Mouse (Mus musculus) CH12.LX (cell line): ENCODE data around the gene Adamtsl1. TPM values are rescaled to one million over a fixed set of nuclear protein-coding genes. Genes with fewer than 3 reads are reported as not detected.

Experiments
- DNase-seq: peaks from one replicate; pipeline ENCODE4 v3.0.0-alpha.2; 2013; ENCODE audit errors: extremely low read depth
- H3K27ac ChIP-seq: 2 replicates; pipeline ENCODE4 v1.5.1; 2012; ENCODE audit warnings: low read depth, mild to moderate bottlenecking, control low read depth, moderate library complexity; ENCODE audit not compliant: insufficient read depth
- H3K27me3 ChIP-seq: replicated peaks from 2 replicates; pipeline ENCODE3; 2012; ENCODE audit warnings: inconsistent platforms
- H3K36me3 ChIP-seq, 2 experiments: replicated peaks in 1 of 2; 2 replicates each; pipeline versions ENCODE3 to v1.6.1; 2012; ENCODE audit warnings: inconsistent platforms in 1 of 2, low read length in 1 of 2, mild to moderate bottlenecking in 1 of 2, mixed read lengths in 1 of 2, moderate library complexity in 1 of 2; ENCODE audit not compliant: control insufficient read depth in 1 of 2, insufficient read depth in 1 of 2
- H3K4me1 ChIP-seq, 2 experiments: 2 replicates each; pipeline ENCODE4 v1.6.1; 2012; ENCODE audit warnings: inconsistent platforms in 1 of 2, moderate library complexity in 1 of 2; ENCODE audit not compliant: insufficient read depth in 2 of 2, control insufficient read depth in 1 of 2
- H3K4me2 ChIP-seq: 2 replicates; pipeline ENCODE4 v1.6.1; 2012; ENCODE audit warnings: low read depth, mild to moderate bottlenecking, control low read depth; ENCODE audit not compliant: poor library complexity, insufficient read depth, severe bottlenecking
- H3K4me3 ChIP-seq, 3 experiments: fragments of 150-350 bp in 1 of 3; sonication (generic) in 1 of 3; replicated peaks in 1 of 3; 2 replicates each; pipeline versions ENCODE3 to v1.5.1; 2011 to 2012; ENCODE audit warnings: low read depth in 2 of 3, low read length in 2 of 3, mild to moderate bottlenecking in 2 of 3, moderate library complexity in 2 of 3, control low read depth in 1 of 3, improper control_type of control experiment in 1 of 3, inconsistent platforms in 1 of 3, mixed read lengths in 1 of 3; ENCODE audit not compliant: poor library complexity in 1 of 3
- H3K79me2 ChIP-seq: replicated peaks from 2 replicates; pipeline ENCODE4 v1.6.1; 2012; ENCODE audit warnings: mild to moderate bottlenecking, moderate library complexity; ENCODE audit not compliant: control insufficient read depth, poor library complexity, insufficient read depth, severe bottlenecking; ENCODE audit errors: extremely low read depth
- H3K9ac ChIP-seq: 2 replicates; pipeline ENCODE4 v1.6.1; 2012; ENCODE audit warnings: low read depth, mild to moderate bottlenecking, control low read depth, moderate library complexity; ENCODE audit not compliant: insufficient read depth
- H3K9me3 ChIP-seq: replicated peaks from 2 replicates; pipeline ENCODE3; 2012; ENCODE audit warnings: low read length, inconsistent platforms, mixed read lengths
- CHD2 ChIP-seq: IDR thresholded peaks from 2 replicates; pipeline ENCODE4 v1.6.1; 2011; ENCODE audit warnings: low read length, improper control_type of control experiment
- E2F4 ChIP-seq: IDR thresholded peaks from 2 replicates; pipeline ENCODE4 v1.6.1; 2011; ENCODE audit warnings: low read depth, low read length, improper control_type of control experiment; ENCODE audit not compliant: insufficient replicate concordance
- EP300 ChIP-seq: IDR thresholded peaks from 2 replicates; pipeline ENCODE4 v1.6.1; 2011; ENCODE audit warnings: low read length, improper control_type of control experiment
- ETS1 ChIP-seq: conservative IDR thresholded peaks from 2 replicates; pipeline ENCODE4 v1.6.1; 2012; ENCODE audit warnings: low read depth, mild to moderate bottlenecking, inconsistent platforms, low read length, improper control_type of control experiment, moderate library complexity
- HCFC1 ChIP-seq: IDR thresholded peaks from 2 replicates; pipeline ENCODE4 v1.6.1; 2012; ENCODE audit warnings: low read depth, mild to moderate bottlenecking, inconsistent platforms, low read length, improper control_type of control experiment
- IRF4 ChIP-seq: IDR thresholded peaks from 2 replicates; pipeline ENCODE4 v1.6.1; 2014; ENCODE audit warnings: low read depth, mild to moderate bottlenecking, inconsistent platforms, low read length, improper control_type of control experiment
- JUN ChIP-seq: IDR thresholded peaks from 2 replicates; pipeline ENCODE4 v1.6.1; 2011; ENCODE audit warnings: low read depth, mild to moderate bottlenecking, low read length, improper control_type of control experiment, moderate library complexity; ENCODE audit not compliant: insufficient read depth
- MAX ChIP-seq: IDR thresholded peaks from 2 replicates; pipeline ENCODE4 v1.6.1; 2011; ENCODE audit warnings: low read length, improper control_type of control experiment
- MEF2A ChIP-seq: IDR thresholded peaks from 2 replicates; pipeline ENCODE4 v1.6.1; 2014; ENCODE audit warnings: low read depth, mild to moderate bottlenecking, inconsistent platforms, low read length, improper control_type of control experiment, borderline replicate concordance
- MXI1 ChIP-seq: IDR thresholded peaks from 2 replicates; pipeline ENCODE4 v1.6.1; 2011; ENCODE audit warnings: mild to moderate bottlenecking, low read depth, low read length, improper control_type of control experiment
- NELFE ChIP-seq: IDR thresholded peaks from 2 replicates; pipeline ENCODE4 v1.6.1; 2011; ENCODE audit warnings: low read depth, low read length, improper control_type of control experiment
- NRF1 ChIP-seq: IDR thresholded peaks from 2 replicates; pipeline ENCODE4 v1.6.1; 2014; ENCODE audit warnings: low read depth, mild to moderate bottlenecking, inconsistent platforms, low read length, improper control_type of control experiment, moderate library complexity
- PAX5 ChIP-seq: IDR thresholded peaks from 2 replicates; pipeline ENCODE4 v1.6.1; 2012; ENCODE audit warnings: low read length, inconsistent platforms, mixed read lengths
- POLR2AphosphoS2 ChIP-seq: IDR thresholded peaks from 2 replicates; pipeline ENCODE4 v1.6.1; 2011; ENCODE audit warnings: low read depth, low read length, improper control_type of control experiment
- SIN3A ChIP-seq: IDR thresholded peaks from 2 replicates; pipeline ENCODE4 v1.6.1; 2012; ENCODE audit warnings: low read length, improper control_type of control experiment, inconsistent platforms
- SMC3 ChIP-seq: IDR thresholded peaks from 2 replicates; pipeline ENCODE4 v1.6.1; 2011; ENCODE audit warnings: low read depth, low read length, improper control_type of control experiment
- TBP ChIP-seq: conservative IDR thresholded peaks from 2 replicates; pipeline ENCODE4 v1.6.1; 2011; ENCODE audit warnings: low read depth, low read length, improper control_type of control experiment
- TCF12 ChIP-seq: IDR thresholded peaks from 2 replicates; pipeline ENCODE4 v1.6.1; 2014; ENCODE audit warnings: low read depth, mild to moderate bottlenecking, inconsistent platforms, low read length, improper control_type of control experiment
- UBTF ChIP-seq: IDR thresholded peaks from 2 replicates; pipeline ENCODE4 v1.6.1; 2012; ENCODE audit warnings: low read depth, mild to moderate bottlenecking, inconsistent platforms, low read length, improper control_type of control experiment, moderate library complexity
- USF1 ChIP-seq: IDR thresholded peaks from 2 replicates; pipeline ENCODE4 v1.6.1; 2014; ENCODE audit warnings: low read depth, mild to moderate bottlenecking, inconsistent platforms, low read length, improper control_type of control experiment
- USF2 ChIP-seq: conservative IDR thresholded peaks from 2 replicates; pipeline ENCODE4 v1.6.1; 2011; ENCODE audit warnings: low read depth, low read length, improper control_type of control experiment
- ZC3H11A ChIP-seq: IDR thresholded peaks from 2 replicates; pipeline ENCODE4 v1.6.1; 2012; ENCODE audit warnings: low read depth, mild to moderate bottlenecking, inconsistent platforms, low read length, improper control_type of control experiment
- dilution Hi-C: fragments of 300-500 bp; cut with MboI; formaldehyde crosslinking; loops from 2 replicates; pipeline ENCODE4 v1.14.3; 2020; ENCODE audit warnings: low sequenced_read_pairs; ENCODE audit not compliant: extremely low pct_unique_long_range_greater_than_20kb, extremely low pct_ligation_motif_present
- in situ Hi-C: fragments of 300-500 bp; cut with MboI; formaldehyde crosslinking; loops from 3 replicates; pipeline ENCODE4 v1.14.3; 2019; ENCODE audit warnings: low sequenced_read_pairs, low pct_ligation_motif_present, low pct_unique_long_range_greater_than_20kb, mixed read lengths
- polyA plus RNA-seq: library from polyadenylated mRNA; unstranded; fragments of >175 nt; gene quantifications from 2 replicates; pipeline ENCODE4 v1.2.1, GENCODE M21; 2012; ENCODE audit warnings: low read depth; ENCODE audit not compliant: insufficient read length
- total RNA-seq, 2 experiments: library from RNA; depleted of rRNA; stranded (reverse); fragments of 300-350 nt in 1 of 2; fragments of >200 nt in 1 of 2; gene quantifications; 2 replicates each; pipeline ENCODE4 v1.2.3; 2012 to 2014

Adamtsl1 gene
- total and polyA plus RNA-seq, 3 experiments, result not detected

GRCm38 (mm10) chr4:86317916-86318542, 804.1 kb downstream of the Adamtsl1 start:
- Histone ChIP-seq H3K4me2 (no peak overlapping the region), H3K27ac (no peak overlapping the region), H3K4me3 (no peak overlapping the region), H3K27me3 (no peaks in the 10 kb centered on the region), H3K36me3 (no peaks in the 10 kb centered on the region), H3K9me3 (no peaks in the 10 kb centered on the region), H3K4me1 (no peaks in the 10 kb centered on the region), H3K9ac (no peak overlapping the region), H3K79me2 (no peaks in the 10 kb centered on the region)
- DNase-seq, result no peak
- TF ChIP-seq MXI1, result no peak
- TF ChIP-seq ETS1, result no peak
- TF ChIP-seq USF2, result no peak
- no peak for TF ChIP-seq SIN3A
- no peak for TF ChIP-seq E2F4
- TF ChIP-seq TCF12, result no peak
- TF ChIP-seq HCFC1, result no peak
- dilution Hi-C loops, result no loop called here
- in situ Hi-C loops, result no loop called here

GRCm38 (mm10) chr4:86325411-86325810, 811.4 kb downstream of the Adamtsl1 start:
- H3K27ac ChIP-seq, result no peak overlapping the region
- H3K4me3 ChIP-seq, result no peak overlapping the region
- in situ Hi-C loops (no loop called here), dilution Hi-C loops (no loop called here)
- H3K4me2 ChIP-seq, result no peak overlapping the region
- no peaks in the 10 kb centered on the region for H3K4me1 ChIP-seq
- H3K9ac ChIP-seq, result no peak overlapping the region
- no peak for TF ChIP-seq USF2
- no peaks in the 10 kb centered on the region for H3K9me3 ChIP-seq
- no peaks in the 10 kb centered on the region for H3K27me3 ChIP-seq
- H3K36me3 ChIP-seq, result no peaks in the 10 kb centered on the region
- no peak for DNase-seq
- no peaks in the 10 kb centered on the region for H3K79me2 ChIP-seq

GRCm38 (mm10) chr4:86326003-86326402, 812.0 kb downstream of the Adamtsl1 start:
- Histone ChIP-seq H3K4me3 (no peak overlapping the region), H3K79me2 (no peaks in the 10 kb centered on the region), H3K36me3 (no peaks in the 10 kb centered on the region), H3K9ac (no peak overlapping the region), H3K27me3 (no peaks in the 10 kb centered on the region), H3K9me3 (no peaks in the 10 kb centered on the region), H3K27ac (no peak overlapping the region), H3K4me2 (no peak overlapping the region), H3K4me1 (no peaks in the 10 kb centered on the region)
- TF ChIP-seq USF1, result no peak
- no peak for TF ChIP-seq PAX5
- TF ChIP-seq JUN, result no peak
- TF ChIP-seq UBTF, result no peak
- TF ChIP-seq ETS1, result no peak
- TF ChIP-seq IRF4, result no peak
- no peak for TF ChIP-seq ZC3H11A
- no peak for TF ChIP-seq SMC3
- no peak for TF ChIP-seq TCF12
- TF ChIP-seq MEF2A, result no peak
- TF ChIP-seq TBP, result no peak
- TF ChIP-seq CHD2, result no peak
- TF ChIP-seq EP300, result no peak
- TF ChIP-seq USF2, result no peak
- TF ChIP-seq POLR2AphosphoS2, result no peak
- no peak for TF ChIP-seq MAX
- no peak for TF ChIP-seq NRF1
- TF ChIP-seq NELFE, result no peak
- dilution Hi-C loops, result no loop called here
- in situ Hi-C loops, result no loop called here
- DNase-seq, result no peak
